Mouse (Mus musculus) Muller cell, postnatal 12 days (primary cell): ENCODE data around the gene Eml5.

Experiments
- DNase-seq: peaks from one replicate; pipeline ENCODE4 v3.0.0-alpha.2; 2015; ENCODE audit errors: inconsistent ontology term

The Eml5 gene

DNA sequence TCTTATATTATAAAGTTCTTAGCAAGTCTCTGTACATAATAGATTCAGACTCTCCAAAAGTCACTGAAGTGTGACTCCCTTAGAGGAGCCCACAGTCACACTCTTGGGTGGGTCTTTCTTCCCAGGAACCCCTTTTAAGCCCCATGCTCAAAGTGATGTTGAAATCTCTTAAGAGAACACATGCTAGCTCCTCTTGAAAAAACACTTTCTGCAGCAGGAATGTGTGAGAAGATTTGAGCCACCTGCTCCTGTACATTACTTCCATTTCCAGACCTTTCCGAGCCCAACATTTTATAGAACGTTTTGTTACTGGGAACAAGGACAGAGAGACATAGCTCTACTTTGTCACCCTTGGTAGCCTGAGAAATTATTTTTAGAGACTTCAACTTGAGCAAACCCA lies 66.4 kb downstream of the Eml5 start:
- no peak for DNase-seq

DNA sequence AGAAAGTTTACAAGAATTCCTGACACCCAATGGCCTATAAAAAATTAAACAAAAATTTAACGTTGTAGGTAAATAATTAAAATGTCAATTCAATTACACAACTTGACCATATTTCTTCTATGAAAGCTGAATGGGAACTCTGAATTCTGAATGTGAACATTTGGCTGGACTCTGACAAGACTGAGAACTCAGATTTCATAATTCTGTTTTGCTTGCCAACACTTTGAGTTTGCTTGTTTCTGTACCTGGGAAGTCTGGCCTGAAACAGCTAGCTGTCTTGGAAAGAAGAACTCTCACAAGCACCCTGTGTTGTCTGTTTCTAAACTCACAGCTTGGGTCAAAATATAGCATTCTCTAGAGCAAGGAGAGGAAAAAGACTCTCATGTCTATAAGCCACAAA lies 67.4 kb downstream of the Eml5 start:
- DNase-seq: no peak

DNA sequence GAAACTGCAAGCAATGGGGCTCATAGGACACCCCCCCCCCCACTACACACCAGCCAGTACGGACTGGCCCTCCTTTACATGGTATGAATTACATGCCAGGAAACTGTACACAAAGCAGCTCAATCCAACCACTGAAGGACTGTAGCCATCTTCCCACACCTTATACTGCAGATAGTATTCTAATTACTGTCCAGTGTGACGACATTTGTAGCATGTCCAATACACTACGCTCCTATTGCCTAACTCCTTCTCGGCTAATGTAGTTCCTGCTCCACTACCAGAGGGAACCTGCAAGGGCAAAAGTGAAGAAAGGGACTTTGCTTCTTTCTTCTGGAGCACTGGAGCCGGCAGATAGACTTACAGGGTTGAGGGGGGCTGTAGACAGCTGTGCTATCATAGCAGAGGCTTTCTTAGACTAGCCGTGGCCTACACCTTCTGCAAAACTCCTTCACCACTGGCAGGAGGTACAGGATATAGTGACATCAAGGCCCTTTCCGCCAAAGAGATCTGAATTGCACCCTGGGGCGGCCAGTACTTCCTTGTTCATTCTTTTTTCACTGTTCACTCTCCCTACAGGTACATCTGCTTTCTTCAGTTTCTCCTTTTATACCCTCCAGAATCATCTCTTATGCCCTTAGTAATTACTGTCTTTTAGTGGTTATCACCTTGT lies 68.2 kb downstream of the Eml5 start:
- no peak for DNase-seq

DNA sequence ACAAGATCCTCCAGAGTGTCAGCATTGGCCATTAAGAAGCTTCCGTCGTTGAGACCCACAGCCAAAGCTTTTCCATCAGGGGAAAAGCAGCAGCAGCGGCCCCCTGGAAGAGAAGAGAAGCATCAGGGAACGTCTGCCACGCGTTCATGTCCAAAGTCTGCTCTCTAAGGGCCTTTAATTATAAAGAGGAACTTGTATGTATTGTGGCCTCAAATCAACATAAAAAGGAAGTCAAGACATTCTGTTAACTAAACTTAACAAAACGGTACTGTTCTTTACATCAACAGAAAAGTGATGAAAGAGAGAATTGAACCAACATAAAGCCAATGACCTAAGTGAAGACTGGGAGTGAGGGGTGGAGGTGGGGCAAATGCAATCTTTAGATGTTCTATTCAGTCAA lies 70.2 kb downstream of the Eml5 start:
- no peak for DNase-seq

DNA sequence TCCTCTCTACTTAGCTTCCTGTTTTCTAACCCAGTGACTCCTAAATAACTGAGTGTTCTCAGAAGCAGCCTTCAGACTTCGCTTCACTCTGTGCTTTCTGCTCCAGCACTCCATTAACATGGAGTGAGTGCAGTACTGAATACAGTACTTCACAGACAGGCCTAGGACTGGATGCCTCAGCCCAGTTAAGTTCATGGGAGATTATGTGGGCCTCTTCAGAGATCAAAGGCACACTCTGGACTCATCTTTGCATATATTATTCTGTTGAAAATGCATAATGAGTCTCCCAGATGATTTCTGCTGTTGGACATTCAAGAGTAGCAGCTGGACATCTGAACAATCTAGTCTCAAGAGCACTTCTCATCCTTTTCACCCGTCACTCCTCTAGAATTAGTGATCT lies 80.5 kb downstream of the Eml5 start:
- no peak for DNase-seq

DNA sequence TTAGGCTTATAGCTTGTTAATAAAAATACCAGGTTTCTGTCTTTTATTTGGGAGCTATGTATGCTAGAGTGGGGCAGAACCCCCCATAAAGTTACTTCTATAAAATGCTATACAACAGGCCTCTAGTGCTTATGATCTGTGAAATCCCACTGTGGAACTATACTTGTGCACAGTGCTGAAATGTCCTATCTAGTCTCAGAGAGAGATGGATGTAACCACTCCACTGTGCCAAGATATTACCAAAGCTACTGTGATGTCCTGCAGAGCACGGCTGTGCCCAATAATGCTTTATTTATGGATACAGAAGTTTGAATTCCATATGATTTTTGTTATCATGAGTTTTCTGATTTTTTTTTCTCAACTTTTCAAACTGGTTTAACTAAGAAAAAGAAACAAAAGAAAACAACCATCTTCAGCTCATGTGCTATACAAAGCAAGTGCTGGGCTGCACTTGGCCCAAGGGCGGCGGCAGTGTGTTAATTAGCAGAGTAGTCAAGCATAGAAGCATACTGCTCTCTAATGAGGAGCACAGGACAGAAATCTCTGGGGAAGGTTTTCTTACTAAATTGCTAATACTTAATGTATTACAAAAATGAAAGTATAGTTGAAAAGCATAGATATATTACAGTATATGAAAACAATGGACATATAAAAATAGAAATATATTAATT lies 97.1 kb downstream of the Eml5 start:
- DNase-seq: no peak

DNA sequence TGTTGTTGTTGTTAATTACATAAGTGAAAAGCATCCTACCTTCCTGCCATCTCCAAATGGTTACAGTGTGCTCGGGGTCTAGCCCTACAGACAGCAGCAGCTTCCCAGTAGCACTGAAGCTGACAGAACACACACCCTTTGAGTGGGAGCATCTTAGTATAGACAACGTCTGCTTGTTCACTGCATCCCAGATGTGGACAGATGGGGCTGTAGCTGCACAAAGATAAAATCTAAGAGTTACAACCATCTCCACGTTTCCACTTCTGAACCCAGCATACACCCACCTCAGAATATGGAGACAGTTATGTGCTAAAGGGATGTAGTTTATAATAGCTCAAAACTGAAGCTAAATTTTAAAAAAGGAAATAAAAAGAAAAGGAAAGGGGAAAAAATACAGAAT lies 99.0 kb downstream of the Eml5 start:
- DNase-seq: no peak

DNA sequence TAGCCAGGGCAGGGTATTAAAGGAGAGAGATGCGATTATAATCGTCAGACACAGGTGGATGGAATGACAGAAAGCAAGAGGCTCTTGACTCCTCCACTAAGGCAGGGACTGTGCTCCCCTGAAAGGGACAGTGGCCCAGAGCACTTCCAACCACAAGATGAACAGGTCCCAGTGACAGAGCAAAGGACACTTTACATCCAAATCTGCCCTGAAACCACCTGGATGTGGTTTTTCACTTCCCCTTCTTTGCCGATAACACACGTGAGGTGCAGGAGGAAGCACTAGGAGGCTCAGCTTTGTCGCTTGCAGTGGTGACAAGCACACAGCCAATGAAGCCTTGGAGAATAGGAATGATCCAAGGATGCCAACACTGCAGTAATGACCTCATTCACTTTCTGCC lies 101.0 kb downstream of the Eml5 start:
- no peak for DNase-seq

DNA sequence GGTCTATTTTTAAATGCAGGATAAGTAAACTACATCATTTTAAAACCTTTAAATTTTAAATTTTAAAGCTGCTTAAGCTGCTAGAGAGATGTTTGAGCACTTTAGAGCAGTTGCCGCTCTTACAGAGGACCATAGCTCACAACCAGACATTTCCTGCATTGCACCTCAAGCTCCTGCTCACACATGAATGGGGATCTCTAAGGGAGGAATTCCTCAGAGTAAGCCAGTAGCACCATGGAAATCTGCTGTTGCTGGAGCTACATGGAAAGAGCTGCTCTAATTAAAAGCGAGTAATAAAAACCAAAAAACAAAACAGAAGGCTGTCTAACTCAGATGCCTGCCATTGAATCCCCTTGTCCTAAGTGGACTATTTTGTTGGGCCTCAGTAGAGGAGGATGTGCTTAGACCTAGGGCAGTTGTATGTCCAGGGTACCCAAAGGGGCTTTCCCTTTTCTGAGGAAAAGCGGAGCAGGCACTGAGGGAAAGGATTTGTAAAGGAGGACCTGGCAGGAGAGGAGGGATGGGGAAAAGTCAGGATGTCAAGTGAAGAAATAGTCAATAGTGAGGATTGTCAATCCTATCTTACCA lies 105.5 kb downstream of the Eml5 start:
- DNase-seq: no peak

DNA sequence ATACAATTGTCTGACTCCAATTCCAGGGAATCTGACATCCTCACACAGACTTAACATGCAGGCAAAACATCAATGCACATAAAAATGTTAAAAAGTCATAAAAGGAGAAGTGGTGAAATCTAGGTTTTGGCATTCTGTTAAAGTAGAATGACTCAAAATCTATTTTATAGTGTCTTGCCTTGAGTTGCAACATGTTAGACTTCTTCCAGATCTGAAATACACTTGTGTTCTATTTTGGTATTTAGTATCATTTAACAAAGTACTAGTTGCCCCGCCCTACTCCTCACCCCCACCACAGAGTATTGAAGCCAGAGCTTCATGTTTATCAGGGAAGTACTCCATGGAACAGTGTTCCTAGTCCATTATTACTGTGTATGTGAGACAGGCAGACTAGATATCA lies 117.0 kb downstream of the Eml5 start:
- no peak for DNase-seq

DNA sequence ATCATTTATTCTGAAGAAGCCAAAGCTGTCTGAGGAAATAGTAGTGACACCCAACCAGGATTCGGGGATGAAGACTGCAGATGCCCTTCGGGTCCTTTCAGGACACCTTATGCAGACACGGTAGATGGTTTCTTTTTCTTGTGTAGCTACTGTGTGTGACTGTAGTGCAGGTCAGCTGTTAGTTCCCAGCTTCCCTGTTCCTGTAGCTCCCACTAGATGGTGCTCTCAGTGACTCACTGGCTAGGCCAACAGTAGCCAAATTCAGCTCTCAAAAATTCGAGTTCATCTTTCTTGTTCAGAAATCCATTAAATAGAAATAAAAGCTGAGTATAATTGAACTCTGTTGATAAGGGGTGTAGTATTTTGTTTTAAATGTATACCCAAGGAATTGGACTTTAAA lies 122.1 kb downstream of the Eml5 start:
- no peak for DNase-seq

DNA sequence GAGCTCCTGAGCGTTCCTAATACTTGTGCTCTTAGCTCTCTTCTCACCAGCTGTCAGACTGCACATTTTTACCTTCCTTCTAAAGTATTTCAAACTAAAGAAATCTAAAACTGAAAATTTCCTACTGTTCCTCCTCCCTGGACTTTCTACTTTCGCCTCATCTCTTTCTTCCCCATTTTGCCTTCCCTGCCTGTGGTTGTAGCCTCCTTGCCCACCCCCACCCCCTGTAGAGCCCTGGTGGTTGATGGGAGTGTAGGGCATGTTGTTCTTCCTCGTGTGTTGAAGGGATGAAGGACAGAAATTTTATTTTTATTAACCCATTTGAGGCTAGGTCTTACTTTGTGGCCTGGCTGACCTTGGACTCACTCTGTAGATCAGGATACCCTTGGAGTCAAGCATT lies 123.8 kb downstream of the Eml5 start:
- DNase-seq: no peak

DNA sequence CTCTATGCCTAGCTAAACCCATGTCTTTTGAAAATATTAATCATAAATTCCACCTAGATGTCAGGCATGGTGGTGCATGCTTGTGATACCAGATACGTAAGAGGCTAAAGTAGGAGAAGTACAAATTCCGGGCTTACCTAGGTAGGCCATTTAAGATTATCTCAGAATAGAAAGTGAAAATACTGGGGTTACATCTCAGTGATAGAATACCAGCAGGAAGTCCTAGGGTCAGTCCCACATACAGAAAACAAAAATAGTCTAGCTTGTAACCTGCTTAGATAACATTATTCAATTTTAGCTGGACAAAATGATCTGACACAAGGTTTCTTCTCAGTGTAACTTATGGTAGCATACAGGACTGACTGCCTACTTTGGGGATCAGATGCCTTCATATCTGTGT lies 135.0 kb downstream of the Eml5 start:
- DNase-seq: no peak

DNA sequence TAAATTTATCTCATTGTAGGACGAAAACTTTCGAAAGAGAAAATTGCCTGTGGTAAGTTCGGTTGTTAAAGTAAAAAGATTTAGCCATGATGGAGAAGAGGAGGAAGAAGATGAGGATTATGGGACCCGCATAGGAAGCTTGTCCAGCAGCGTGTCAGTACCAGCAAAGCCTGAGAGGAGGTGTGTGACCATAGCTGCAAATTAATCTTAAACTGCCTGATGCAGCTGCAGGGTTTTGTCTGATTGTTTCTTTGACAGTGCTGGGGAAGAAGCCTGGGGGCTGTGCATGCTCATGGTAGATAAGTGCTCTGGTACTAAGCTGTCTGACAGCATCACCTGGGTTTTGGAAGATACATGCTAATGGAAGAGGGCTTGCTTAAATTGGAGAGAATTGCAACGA lies 141.6 kb downstream of the Eml5 start:
- no peak for DNase-seq

DNA sequence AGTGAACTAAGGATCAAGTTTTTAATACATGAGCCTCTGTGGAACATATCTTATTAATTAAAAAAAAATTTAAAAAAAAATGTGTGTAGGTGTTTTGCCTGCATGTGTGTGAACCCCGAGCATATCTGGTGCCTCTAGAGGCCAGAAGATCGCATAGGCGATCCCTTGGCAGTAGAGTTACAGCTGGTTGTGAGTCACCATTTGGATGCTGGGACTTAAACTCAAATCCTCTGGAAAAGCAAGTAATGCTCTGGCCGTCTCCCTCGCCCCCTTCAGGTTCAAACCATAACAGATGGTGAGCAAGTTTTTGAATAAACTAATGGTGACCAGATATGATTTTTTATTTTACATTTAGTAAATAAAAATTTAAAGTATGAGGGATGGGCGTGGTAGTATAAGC lies 143.6 kb downstream of the Eml5 start:
- DNase-seq: no peak

DNA sequence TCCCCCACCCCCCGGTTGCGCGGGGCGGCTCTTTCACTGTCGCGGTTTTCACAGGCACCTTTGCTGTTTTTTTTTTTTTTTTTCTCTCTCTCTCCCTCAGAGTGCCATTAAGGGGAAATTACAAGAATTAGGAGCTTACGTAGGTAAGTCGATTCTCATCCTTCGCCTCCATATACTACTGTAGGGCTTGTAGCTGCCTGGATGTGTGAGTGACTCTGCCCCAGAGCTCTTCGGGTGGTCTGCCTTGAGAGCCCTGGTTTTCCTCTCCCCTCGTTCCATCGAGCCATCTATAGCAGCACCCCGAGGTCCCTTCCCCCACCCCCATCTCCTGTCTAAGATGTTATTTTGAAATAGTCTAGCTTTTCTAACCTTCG lies 153.9 kb downstream of the Eml5 start:
- DNase-seq: no peak

DNA sequence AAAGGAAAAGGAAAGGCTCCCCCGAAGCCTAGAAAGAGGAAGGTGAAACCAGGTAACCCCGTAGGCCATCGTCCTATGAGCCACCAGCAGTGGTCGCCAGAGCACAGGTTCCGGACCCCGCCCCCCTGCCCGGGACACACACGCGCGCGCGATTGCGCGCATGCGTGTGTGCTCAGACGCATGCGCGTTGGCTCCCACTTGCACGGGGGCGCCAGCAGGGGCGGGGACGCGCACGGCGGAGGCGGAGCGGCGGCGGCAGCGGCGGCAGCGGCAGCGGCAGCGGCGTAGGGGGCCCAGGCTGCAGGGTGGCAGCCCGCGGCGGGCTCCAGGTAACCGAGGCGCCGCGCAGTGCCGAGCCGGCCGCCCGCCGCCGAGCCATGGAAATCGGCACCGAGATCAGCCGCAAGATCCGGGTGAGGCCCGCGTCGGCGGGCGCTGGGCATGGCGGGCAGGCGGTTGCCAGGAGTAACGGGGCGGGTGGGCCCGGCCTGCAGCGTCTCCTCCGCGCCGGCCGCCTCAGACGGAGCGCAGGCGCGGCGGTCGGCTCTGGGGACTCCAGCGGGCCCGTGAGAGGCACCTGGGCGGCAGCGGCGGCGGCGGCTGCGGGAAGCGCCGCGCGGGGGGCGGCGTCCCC lies 154.4 kb downstream of the Eml5 start, which contains the start of gene Zc3h14:
Zc3h14 (plus strand) TSS at position 219 of the 634 bp plus-strand sequence.
- DNase-seq: peak; percentile 96

DNA sequence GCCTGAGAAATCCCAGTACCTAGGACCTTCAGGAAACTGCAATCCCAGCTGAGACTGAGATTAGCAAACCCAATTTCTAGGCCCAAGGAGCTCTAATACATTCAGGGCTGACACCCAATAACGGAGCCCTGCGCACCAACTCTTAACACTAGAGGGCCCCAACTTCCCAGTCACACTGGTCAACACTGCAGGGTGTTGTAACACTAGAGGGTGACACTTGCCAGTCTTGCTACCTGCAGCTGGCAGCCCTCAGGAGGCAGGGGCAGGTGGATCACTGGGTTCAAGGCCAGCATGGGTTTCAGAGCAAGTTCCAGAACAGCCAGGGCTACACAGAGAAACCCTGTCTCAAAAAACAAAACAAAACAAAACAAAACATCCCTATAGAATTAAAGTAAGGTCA lies 155.2 kb downstream of the Eml5 start:
- peak; percentile 37 for DNase-seq

DNA sequence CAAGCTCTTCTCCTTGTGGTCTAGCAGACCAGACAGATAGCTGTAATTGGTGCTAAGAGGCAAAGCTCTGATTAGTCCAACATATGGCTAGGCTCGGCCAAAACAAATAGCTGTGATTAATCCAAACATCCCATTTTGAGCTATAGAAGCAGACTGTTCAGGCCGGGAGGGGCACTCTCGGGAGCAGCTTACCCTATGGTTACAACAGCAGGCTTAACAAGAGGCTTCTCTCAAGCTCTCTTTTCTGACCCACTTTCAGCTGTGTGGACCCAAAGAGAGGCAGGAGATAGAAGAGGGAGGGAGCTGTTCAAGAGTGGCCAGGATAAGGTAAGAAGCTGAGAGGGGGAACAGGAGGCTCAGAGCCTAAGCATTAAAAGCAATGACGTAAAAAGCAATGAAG lies 155.7 kb downstream of the Eml5 start:
- DNase-seq: no peak

DNA sequence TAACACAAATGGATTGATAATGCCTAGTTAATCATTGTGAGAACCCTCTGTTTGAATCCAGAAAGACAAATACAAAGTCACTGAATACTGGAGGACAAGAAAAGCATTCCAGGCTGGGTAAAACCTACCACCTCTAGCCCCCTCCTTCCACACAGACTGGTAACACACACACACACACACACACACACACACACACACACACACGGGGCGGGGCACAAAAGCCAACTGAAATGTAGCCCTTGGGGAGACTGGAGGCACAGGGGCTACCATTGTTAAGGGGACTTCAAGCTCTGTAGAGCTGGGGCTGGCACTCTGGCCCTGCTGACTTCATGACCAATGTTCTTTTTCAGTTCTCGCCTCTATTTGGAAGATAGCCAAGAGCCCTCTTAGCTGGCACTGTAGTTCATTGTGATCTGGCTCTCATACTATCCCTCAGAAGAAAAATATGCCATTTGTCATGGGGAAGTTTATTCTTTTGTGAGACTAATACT lies 160.2 kb downstream of the Eml5 start:
- DNase-seq: peak; percentile 82

DNA sequence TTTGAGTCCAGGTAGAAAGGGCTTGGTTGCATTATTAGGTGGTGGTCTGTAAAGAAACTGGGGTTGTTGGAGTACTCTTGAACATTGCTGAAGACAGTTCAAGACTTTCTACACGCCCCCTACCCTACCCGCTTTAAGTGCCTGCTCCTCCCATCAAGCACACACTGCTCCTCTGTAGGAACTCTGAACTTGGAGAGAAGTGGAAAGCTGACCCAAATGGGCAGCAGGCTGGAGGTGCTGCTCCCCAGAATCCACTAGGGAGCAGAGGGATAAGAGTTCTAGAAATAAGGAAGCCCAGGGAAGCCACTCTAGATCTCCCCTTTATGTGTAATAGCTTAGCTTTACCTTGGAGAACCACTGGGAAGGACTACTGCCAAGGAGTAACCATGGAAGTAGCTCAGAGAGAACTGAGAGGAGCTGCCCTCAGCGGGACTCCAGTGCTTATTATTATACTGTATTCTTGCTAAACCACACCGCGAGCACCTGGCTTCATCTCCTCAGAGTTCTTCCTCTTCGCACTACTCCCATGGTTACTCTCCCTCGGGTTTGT lies 163.4 kb downstream of the Eml5 start:
- peak; percentile 33 for DNase-seq
